Mouse (Mus musculus) heart, adult 11 months (tissue): ENCODE measurements around the gene Tgfbi.

Experiments used
- DNase-seq: peaks from one replicate; pipeline ENCODE4 v3.0.0; 2022

The Tgfbi gene

DNA sequence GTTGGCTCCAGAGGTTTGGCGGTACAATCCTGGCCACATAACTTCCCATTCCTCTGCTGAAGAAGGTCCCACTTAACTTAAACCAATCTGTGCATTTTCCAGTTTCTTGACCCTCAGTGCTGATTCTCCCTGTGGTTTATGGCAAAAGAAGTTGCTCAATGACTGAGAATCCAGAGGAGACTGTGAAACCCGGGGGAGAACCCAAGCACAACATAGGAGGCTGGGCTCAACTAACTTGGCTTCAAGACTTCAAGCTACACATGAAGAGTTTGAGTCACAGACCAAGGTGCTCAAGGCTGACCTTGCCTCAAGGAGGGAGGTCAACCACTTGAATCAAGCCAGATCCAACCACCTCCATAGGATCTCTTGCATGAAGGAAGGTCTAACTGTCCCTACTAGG is 9.8 kb upstream of the Tgfbi start:
- DNase-seq = no peak

DNA sequence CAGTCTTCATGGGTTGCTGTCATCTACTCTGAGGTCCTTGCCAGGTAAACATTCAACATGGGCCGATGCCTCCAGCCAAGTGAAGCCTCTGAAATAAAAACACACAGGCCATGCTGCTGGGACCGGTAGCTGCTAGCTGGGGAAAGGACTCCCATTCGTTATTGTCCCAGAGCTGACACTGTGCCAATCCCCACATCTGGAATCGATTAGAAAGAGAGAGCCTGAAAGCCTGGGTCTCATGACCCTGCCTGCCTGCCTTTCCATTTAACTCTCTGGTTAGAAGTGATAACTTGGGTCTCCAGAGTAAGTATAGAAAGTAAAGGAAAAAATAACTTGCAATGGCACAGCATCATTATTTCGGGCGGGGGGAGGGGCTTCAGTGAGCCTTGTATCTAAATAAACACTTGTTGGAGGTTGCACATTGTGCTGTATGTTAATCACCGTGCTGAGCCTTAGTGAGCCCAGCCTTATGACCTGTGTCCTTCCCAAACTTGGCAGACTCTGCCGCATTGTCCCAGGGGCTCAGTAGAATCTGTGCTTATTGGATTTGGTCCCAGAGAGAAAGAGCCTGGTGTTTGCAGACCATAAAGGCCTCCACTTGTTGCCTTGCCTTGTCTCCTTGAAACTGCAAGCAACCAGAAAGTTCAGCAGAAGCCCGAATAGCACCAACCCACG is 9.0 kb upstream of the Tgfbi start:
- DNase-seq = peak; percentile 98

GRCm38 (mm10) chr13:56601199-56601598 is 8.1 kb upstream of the Tgfbi start:
- peak; percentile 96 for DNase-seq

DNA sequence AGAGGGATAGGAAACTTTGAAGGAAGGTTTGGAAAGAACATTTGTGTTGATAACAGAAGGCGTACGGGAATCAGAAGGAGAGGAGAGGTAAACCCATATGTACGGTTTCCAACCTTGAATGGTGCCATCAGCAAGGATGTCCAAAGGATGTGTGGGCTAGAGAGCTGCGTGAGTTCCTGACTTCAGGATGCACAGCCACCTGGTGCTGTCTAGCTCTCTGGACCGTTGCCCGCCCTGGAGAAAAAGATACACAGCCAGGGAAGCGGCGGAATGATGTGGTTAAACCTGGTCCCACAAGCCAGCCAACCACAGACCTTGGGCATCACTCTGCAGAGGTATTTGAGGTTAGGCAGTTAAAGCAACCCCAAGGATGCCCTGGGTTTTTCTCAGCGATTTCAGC is 3.8 kb upstream of the Tgfbi start:
- DNase-seq = no peak

DNA sequence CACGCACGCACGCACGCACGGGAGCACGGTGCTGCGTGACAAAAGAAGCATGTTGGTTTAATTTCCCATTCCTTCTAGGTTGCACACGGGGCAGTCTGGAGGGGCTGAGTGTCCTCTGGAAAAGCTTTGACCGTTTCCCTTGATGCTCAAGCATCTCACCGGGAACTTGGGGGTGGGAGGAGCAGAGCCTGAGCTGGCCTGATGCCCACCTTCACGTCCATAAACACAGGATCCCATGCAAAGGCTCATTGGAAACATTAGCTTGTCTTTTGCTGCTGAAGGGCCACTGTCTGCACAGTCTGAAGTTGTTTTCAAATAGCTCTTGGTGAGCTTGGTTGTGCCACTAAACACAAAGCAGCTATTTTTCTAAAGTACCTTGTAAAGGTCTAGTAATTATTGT is 2.6 kb upstream of the Tgfbi start:
- no peak for DNase-seq

DNA sequence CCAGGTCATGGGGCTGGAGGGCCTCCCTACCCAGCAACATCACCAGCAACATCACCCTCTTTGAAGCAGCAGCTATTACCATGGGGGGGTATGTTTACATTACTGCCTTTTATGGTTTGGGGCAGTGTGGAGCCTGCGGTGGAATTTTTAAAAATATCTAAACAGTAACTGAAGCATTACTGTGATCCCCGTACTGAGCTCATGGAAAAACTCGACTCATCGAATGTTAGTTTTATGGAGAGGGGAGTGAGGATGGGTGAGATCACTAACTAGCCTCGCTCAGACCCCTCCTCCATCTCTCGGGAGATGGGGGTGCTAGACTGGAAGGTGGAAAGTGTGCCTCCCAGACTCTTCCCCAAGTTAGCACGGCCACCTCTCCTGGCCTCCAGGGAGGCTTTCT is 2.1 kb upstream of the Tgfbi start:
- DNase-seq = no peak

DNA sequence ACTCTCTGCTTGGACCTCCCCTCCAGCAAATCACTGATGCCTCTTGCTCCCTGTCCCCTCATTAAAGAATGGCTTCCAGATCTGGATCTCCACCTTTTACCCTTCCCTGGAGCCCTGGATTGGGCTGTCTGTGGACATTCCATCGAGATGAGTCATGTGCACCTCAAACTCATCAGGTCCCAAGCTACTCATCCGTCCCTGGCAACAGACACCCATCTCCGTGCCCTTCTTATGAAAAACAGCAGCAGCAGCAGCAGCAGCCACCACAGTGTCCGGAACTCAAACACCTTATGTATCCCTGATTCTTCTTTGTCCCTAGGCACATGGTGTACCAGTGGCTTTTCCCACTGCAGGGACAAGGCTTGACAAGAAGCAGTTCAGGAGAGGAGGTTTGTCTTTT is 1.5 kb upstream of the Tgfbi start:
- no peak for DNase-seq

GRCm38 (mm10) chr13:56611129-56611528 is 1.8 kb downstream of the Tgfbi start:
- DNase-seq = no peak

- peak; percentile 96 for DNase-seq
These were observed 2.4 kb downstream of the Tgfbi start for GRCm38 (mm10) chr13:56611741-56612140.

DNA sequence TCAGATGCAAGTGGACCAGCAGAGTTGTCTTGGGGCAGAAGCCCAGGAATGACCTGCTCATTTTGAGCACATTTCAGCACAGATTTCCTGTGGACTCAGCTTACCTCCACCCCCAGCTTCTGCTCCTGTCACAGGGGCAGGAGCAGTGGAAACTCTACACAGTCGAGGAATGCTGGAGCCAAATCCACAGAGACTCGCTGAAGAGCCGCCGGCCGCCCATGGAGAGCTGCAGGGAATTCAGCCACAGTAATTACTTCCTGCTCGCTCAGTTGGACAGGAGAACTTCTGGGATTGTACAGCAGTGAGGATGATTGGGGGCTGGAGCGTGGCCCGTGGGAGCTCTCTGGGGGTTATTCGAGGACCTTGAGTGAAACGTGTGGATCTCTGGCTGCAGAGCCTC is 3.0 kb downstream of the Tgfbi start:
- peak; percentile 93 for DNase-seq

DNA sequence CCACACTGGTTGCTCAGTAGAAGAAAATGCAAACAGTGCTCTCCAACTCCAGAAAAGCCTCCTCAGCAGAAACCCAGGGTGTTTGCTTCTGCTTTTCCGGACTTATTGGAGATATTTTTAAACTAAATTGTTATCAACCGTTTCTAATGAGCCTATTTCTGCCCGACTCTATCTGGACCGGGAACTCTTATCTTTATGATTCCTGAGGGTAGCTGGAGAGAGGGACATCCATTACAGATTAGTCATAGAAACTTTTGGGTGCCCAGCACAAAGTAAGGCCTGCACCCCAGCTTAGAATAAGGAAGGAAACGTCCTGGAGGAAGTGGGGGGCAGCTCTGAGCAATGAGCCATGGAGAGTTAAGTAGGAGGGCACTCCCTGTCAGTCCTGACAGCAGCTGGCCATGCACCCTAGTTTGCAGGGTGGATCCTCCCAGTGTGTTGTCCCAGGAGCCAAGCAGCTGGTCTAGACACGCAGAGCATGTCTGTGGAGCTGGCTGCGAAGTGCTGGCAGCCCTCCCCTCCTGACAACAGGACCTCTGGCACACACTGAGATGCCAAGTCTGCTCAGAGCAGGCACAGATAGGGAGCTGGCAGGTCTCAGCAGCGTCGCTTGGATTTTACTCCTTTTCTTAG is 4.2 kb downstream of the Tgfbi start:
- peak; percentile 99 for DNase-seq

- no peak for DNase-seq
These were observed 5.4 kb downstream of the Tgfbi start for GRCm38 (mm10) chr13:56614768-56615167.

DNA sequence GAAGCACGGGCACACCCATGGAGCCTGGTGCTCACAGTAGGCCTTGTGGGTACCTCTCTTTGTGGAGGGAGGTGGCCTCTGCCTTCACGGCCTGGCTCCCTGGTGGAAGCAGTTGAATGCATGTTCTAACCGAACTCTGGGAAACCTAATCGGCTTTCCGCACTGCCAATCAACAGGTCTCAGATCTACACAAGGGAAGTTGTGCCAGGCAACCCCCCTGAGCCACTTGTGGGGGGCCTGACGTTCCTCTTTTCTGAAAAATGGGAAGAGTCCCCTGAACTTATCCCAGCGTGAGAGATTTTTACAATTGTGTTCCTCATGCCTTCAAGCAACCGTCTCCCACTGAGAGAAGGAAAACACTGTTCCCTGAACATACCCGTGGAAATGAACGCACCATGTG is 5.9 kb downstream of the Tgfbi start:
- DNase-seq = peak; percentile 95

DNA sequence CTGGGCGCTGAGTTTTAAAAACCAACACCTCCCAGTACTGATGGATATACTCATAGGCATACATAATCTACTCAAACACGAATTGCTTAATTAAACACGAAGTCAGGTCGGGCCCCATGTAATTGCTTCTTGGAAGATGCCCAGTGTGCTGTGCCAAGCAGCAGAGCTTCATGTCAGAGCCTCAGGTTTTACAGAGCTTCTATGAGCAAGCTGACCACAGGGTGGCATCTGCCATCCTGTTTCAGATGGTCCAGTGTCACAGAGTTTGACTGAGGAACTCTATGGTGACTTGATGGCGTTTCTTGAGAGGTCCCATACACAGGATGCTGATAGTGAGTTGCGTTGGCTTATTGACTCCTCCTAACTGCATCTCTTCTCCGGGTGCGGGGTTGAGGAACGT is 6.5 kb downstream of the Tgfbi start:
- DNase-seq = no peak

DNA sequence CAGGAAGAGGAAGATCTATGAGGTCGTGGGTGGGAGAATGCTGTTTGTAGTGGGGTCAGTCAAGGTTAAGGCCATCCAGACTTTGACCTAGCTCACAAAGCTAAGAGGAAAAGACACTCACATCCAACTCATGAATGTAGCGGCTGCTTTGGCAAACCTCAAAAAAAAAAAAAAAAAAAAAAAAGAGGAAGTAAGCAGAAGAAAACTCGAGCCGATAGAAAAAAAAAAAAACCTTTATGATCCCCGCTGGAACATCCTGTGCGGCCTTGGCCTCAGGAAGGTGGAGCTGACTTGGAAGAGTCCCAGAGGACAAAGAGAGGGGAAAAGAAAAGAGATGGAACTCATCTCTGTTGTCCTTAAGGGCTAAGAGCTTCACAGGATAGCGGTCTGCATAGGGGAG is 7.1 kb downstream of the Tgfbi start:
- peak; percentile 91 for DNase-seq

DNA sequence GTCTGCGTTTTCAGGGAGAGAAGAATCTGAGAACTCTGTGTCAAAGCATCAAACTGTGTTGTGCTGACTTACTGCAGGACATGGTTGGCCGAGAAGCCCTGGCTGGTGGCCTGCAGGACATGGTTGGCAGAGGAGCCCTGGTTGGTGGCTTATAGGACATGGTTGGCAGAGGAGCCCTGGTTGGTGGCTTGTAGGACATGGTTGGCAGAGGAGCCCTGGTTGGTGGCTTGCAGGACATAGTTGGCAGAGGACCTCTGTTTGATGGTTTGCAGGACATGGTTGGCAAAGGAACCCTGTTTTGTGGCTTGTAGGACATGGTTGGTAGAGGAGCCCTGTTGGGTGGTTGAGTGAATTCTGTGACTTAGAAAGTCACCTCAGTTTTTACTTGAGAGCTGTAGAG is 7.9 kb downstream of the Tgfbi start:
- DNase-seq = peak; percentile 98

DNA sequence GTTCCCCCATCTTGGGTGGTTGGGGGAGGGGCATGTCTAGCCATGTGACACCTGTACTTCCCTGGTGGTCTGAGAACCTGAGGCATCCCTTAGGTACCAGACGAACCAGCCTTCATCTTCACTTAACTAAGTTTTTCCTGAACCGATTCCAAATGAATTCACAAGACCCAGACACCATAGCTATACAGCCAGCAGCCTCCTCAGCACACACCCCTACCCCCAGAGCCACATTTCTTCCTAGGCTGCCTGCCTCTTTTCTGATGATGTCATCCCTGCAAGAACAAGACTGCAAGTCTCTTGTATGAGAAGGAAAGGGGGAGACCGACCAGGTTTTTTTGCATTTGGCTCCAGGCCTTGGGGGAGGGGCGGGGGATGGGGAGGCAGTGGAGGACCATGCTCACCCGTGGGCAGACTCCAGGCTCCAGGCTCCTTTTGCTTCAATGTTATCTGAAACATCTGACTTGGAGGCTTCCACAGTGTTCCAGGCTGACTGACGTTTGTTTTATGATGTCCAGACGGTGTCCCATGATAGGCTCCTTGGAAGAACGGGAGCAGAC is 13.0 kb downstream of the Tgfbi start:
- no peak for DNase-seq

DNA sequence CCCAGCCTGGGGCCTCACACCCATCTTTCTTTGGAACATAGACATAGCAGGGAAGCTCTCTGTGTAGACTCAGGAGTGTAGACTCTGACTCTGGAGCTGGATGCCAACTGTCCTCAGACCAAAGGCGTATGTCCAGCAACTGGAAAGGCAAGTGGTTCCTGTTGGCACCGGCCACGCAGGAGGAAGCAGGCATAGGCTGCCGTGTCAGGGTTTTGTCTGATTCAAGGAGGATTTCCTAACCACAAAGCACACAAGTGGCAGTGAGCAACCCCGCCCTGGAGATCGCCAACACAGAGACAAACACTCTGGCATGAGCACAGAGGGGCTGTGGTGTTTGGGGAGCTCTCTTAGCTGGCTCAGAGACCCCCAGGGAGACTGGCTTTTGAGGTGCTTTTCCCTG is 17.2 kb downstream of the Tgfbi start:
- peak; percentile 97 for DNase-seq

DNA sequence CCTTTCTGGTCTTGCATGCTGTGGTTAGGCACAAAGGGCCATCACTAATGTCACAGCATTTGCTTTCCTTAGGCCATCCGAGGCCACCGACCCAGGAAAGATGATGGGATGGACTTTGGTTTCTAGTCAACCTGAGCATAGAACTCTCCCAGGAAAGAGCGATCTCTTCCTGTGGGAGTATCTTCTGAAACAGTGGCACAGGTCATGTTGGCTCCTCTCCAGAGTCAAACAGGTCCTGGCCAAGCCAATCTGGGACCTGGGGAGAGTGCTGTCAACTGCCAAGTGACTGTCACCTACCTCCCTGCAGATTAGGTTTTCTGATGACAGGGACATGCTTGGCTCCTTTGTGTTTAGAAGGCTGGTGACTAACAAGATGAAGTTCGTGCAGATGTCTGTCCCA is 20.8 kb downstream of the Tgfbi start:
- no peak for DNase-seq

GRCm38 (mm10) chr13:56630552-56630951 is 21.2 kb downstream of the Tgfbi start:
- peak; percentile 93 for DNase-seq

GRCm38 (mm10) chr13:56631332-56631731 is 22.0 kb downstream of the Tgfbi start:
- DNase-seq = peak; percentile 95

DNA sequence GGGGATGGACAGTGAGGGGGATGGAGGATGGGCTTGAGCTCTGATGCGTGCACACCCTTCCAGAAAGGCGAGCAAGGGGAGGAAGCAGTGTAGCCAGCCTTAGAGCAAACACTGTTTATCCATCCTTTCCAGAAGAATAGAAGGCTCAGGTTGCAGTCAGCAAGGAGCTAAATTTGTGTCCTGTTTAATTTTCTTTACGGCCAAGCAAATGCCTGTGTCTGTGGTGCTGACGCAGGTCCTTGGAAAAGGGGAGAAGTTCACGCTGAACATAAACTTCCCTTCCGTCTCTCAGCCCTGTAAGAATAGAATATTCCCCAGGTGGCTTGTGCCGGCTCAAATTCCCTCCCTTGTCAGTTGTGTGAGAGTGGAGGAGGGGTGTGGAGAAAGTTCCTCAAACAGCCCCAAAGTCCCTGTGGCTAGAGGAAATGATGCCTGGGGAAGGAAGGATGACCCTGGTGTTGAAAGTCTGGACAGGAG is 24.9 kb downstream of the Tgfbi start:
- DNase-seq = peak; percentile 92

GRCm38 (mm10) chr13:56634920-56635319 is 25.6 kb downstream of the Tgfbi start:
- DNase-seq = peak; percentile 98

DNA sequence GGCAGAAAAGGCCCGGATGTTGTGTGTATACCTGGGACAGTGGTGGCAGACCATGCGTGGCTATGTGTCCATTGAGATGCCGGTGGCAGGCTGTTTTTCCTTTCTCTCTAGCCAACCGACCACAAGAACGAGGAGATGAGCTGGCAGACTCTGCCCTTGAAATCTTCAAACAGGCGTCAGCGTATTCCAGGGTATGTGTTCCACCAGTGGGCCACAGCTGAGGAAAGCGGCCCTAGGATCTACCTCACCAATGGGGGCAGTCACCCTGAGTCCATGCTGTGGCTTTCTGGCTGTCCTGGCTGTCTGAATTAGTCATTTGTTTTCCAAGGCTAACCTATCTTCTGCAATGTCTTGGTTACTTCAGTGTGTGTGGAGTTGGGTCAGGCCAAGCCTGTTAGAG is 27.7 kb downstream of the Tgfbi start:
- no peak for DNase-seq

- no peak for DNase-seq
These were observed 32.4 kb downstream of the Tgfbi start for GRCm38 (mm10) chr13:56641746-56642145.
